Comparison of ENCODE assay signal across 10 mouse cellular contexts in genomic region chr16:30981345-30981744, GRCm38 (mm10).
DNase-seq lines count a peak whose midpoint lies in the region; ATAC-seq and TF ChIP-seq lines count a peak whose summit lies in the region.
"Had no signal": no experiment of that assay in that cellular context is flagged by ENCODE, and none has a peak within 500 bp of the region (broad histone marks: within the 10 kb centered on the region; RNA-seq: fewer than 3 reads in every experiment).

No protein-coding gene starts in this region.

- H3K9me3 ChIP-seq in lung, embryonic 14.5 days (ENCODE audit: low read depth, low read length) = no peaks in the 10 kb centered on the region
- H3K9me3 ChIP-seq in forebrain, embryonic 15.5 days = no peaks in the 10 kb centered on the region
- H3K9me3 ChIP-seq: forebrain, embryonic 10.5 days had no signal

- H3K4me2 ChIP-seq in lung, embryonic 14.5 days = no peak overlapping the region
- no peak overlapping the region for H3K4me2 ChIP-seq in forebrain, embryonic 15.5 days (replicated peaks)

- intact Hi-C loops in gastrocnemius, adult 2 months (cut with DNase I) = no loop called here

- peaks cover 12% of the 10 kb centered on the region for H3K4me1 ChIP-seq in lung, embryonic 14.5 days (ENCODE audit: insufficient read depth)
- H3K4me1 ChIP-seq in forebrain, embryonic 15.5 days = peaks cover 13% of the 10 kb centered on the region

- H3K27me3 ChIP-seq in lung, embryonic 14.5 days (ENCODE audit: insufficient read depth, low read length) = no peaks in the 10 kb centered on the region
- no peaks in the 10 kb centered on the region for H3K27me3 ChIP-seq in forebrain, embryonic 15.5 days

- TF ChIP-seq CTCF in gastrocnemius, adult 2 months (IDR thresholded peaks at IDR 0.05) = no peak
- TF ChIP-seq CTCF in lung, embryonic 14.5 days (IDR thresholded peaks at IDR 0.05; ENCODE audit: low read depth) = no peak

- H3K9ac ChIP-seq in lung, embryonic 14.5 days = no peak overlapping the region
- no peak overlapping the region for H3K9ac ChIP-seq in forebrain, embryonic 15.5 days (replicated peaks)

- 64% methylated on average over 10 of the region's 10 CpGs for WGBS in lung, embryonic 14.5 days
- 87% methylated on average over 10 of the region's 10 CpGs for WGBS in forebrain, embryonic 15.5 days

- 0 out of 2 replicates have a peak, but pooled peaks have one; percentile 12 for ATAC-seq in lung, embryonic 14.5 days (ENCODE audit: insufficient read depth)
- no peak for ATAC-seq in forebrain, embryonic 15.5 days (replicated peaks)
- ATAC-seq: midbrain, embryonic 16.5 days had no signal

- H3K4me3 ChIP-seq in gastrocnemius, adult 2 months = peak overlapping the region; percentile 3; the same call in 1 of the 2 replicates
- H3K4me3 ChIP-seq in lung, embryonic 14.5 days (ENCODE audit: low read depth, low read length) = no peak overlapping the region
- no peak overlapping the region for H3K4me3 ChIP-seq in forebrain, embryonic 15.5 days
- H3K4me3 ChIP-seq: forebrain, embryonic 10.5 days had no signal

- peak; percentile 37 for DNase-seq in layer of hippocampus, adult 11-12 months (ENCODE audit: low spot score)
- no peak for DNase-seq in layer of hippocampus, adult 9-11 months
- DNase-seq in adrenal gland, postnatal 14 days = peak; percentile 73
- DNase-seq in gastrocnemius, adult 2 months = peak; percentile 92
- DNase-seq in lung, embryonic 14.5 days = peak; percentile 34
- DNase-seq in T-cell, adult 2 months (ENCODE audit: low spot score) = no peak
- DNase-seq in yolk sac, embryonic 10.5 days (ENCODE audit: low spot score) = no peak

- peak overlapping the region; percentile 66 for H3K27ac ChIP-seq in gastrocnemius, adult 2 months
- H3K27ac ChIP-seq in lung, embryonic 14.5 days (ENCODE audit: low read depth) = no peak overlapping the region
- no peak overlapping the region for H3K27ac ChIP-seq in forebrain, embryonic 15.5 days (replicated peaks)
- H3K27ac ChIP-seq: forebrain, embryonic 10.5 days had no signal

- H3K36me3 ChIP-seq in lung, embryonic 14.5 days (ENCODE audit: insufficient read depth) = no peaks in the 10 kb centered on the region
- no peaks in the 10 kb centered on the region for H3K36me3 ChIP-seq in forebrain, embryonic 15.5 days
- H3K36me3 ChIP-seq: forebrain, embryonic 10.5 days had no signal

Comparison
In these comparisons a context has a peak if more than half of its experiments do, and no peak if none do; other contexts are left out.
1. DNase-seq: peak in layer of hippocampus, adult 11-12 months (single experiment), adrenal gland, postnatal 14 days (single experiment), gastrocnemius, adult 2 months (single experiment) and lung, embryonic 14.5 days (single experiment); none in layer of hippocampus, adult 9-11 months (single experiment), T-cell, adult 2 months (single experiment) and yolk sac, embryonic 10.5 days (single experiment).